Mouse (Mus musculus): ENCODE measurements at regions not wholly inside any gene's neighbourhood (a gene's known extent, or its start where the extent isn't known, plus 50 kb on each side); places are given as distances from the start of the nearest gene placed in this dataset.

DNA sequence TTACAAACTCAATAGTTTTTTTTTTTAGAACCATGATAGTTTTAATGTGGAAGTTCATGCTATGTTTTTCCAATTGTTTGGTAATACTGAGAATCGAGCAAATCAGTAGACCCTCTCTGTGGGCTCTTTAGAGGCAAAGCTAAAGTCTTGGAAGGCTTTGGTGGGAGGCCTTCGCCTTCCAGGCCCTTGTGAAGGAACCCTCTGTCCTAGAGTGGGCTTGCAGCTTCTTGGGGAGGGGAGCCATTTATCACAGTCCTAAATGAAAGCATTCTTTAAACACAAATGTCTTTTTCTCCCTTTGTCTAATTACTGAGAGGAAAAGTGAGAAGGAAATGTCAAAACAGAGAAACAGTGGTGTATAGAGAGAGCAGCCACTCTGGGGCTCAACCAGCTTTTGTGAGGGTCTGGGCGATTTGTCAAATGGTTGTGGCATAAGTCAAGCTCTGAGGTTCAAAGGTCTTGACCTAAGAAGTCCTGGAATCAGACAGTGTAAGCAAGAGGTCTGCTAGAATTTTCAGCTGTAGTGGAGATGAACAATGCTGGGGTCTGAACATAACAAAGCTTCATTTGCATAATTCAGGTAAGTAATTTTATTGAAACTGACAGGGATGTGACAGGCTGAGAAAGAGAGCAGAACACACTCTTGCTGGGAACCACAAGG, 736.6 kb upstream of the Nr2f1 start:
- TF ChIP-seq CTCF (IDR thresholded peaks at IDR 0.05; ENCODE audit: low read depth, low read length) (no peak), GATA1 (IDR thresholded peaks at IDR 0.05; ENCODE audit: borderline replicate concordance, low read length) (no peak), POLR2AphosphoS5 (IDR thresholded peaks at IDR 0.05; ENCODE audit: insufficient replicate concordance, low read depth, low read length) (no peak)
